Mouse (Mus musculus) T-cell, adult 2 months (primary cell): ENCODE results near the gene Cga.
A peak's percentile ranks its signal among the peaks of the same experiment; 100 is the strongest.

Source experiments
- DNase-seq: peaks from one replicate; pipeline ENCODE4 v3.0.0; 2022; ENCODE audit warnings: low spot score

Cga gene

GRCm38 (mm10) chr4:34893479-34893878 lies at the start of gene Cga:
Cga (plus strand) TSS chr4:34893779.
- DNase-seq: no peak

- DNase-seq: no peak
These were observed 49.7 kb upstream of the Cga start for GRCm38 (mm10) chr4:34843839-34844238.

- DNase-seq: peak; percentile 28
These were observed 45.8 kb upstream of the Cga start for GRCm38 (mm10) chr4:34847679-34848309.

- DNase-seq: no peak
These were observed 43.4 kb upstream of the Cga start for GRCm38 (mm10) chr4:34850156-34850555.

GRCm38 (mm10) chr4:34852051-34852450 lies 41.5 kb upstream of the Cga start:
- DNase-seq: no peak

GRCm38 (mm10) chr4:34855966-34856365 lies 37.6 kb upstream of the Cga start:
- no peak for DNase-seq

- no peak for DNase-seq
These were observed 34.7 kb upstream of the Cga start for GRCm38 (mm10) chr4:34858903-34859302.

- DNase-seq: no peak
These were observed 34.2 kb upstream of the Cga start for GRCm38 (mm10) chr4:34859416-34859815.

- no peak for DNase-seq
These were observed 32.1 kb upstream of the Cga start for GRCm38 (mm10) chr4:34861438-34861837.

- no peak for DNase-seq
These were observed 23.8 kb upstream of the Cga start for GRCm38 (mm10) chr4:34869813-34870212.

GRCm38 (mm10) chr4:34872896-34873495 lies 20.6 kb upstream of the Cga start:
- DNase-seq: no peak

- no peak for DNase-seq
These were observed 19.3 kb upstream of the Cga start for GRCm38 (mm10) chr4:34874234-34874633.

GRCm38 (mm10) chr4:34880921-34881650 lies 12.5 kb upstream of the Cga start:
- DNase-seq: peak; percentile 20

- no peak for DNase-seq
These were observed 11.7 kb upstream of the Cga start for GRCm38 (mm10) chr4:34881851-34882250.

- DNase-seq: peak; percentile 50
These were observed 11.2 kb upstream of the Cga start for GRCm38 (mm10) chr4:34882291-34882769.

GRCm38 (mm10) chr4:34882818-34883217 lies 10.8 kb upstream of the Cga start, which contains the start of gene Zfp292:
Zfp292 (minus strand) TSS chr4:34882960.
- DNase-seq: peak; percentile 93

GRCm38 (mm10) chr4:34883366-34884029 lies 10.1 kb upstream of the Cga start:
- DNase-seq: no peak

- DNase-seq: no peak
These were observed 7.8 kb upstream of the Cga start for GRCm38 (mm10) chr4:34885631-34886351.

GRCm38 (mm10) chr4:34886490-34887111 lies 7.0 kb upstream of the Cga start:
- DNase-seq: peak; percentile 81

GRCm38 (mm10) chr4:34887295-34887694 lies 6.3 kb upstream of the Cga start:
- no peak for DNase-seq

- peak; percentile 19 for DNase-seq
These were observed 4.3 kb upstream of the Cga start for GRCm38 (mm10) chr4:34889101-34889811.
